Mouse (Mus musculus): ENCODE results near the gene Ttc6.

Ttc6 gene

DNA sequence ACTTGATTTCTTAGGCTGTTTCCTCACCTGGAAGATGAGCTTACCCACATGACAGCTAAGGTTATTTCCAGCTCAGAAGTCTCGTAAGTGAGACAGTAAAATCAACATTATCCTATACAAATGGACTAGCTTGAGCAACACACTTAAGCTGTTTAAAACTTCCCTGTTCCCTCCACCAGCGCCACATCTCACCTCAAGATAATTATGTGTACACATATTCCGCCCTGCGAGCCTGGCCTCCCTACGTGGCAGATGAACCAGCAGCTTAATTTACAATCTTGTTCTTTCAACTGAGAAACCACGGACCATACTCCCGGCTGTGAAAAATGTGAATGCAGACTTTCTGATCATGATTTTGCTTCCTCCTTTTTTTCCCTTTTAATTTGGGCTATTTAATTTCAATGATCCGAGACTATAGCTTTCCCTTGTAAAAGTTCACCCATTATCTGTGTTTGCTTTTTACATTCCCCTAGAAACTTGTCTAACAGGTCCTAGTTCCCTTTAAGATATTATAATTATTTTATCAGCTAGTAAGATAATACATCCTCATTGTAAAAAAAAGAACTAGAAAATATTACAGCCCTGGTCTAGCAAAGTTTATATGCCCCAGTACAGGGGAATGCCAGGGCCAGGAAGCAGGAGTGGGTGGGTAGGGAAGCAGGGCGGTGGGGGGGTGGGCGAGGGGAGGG is 99.2 kb downstream of the Ttc6 start:
- DNase-seq (ENCODE audit: low read depth, low spot score), result no peak

DNA sequence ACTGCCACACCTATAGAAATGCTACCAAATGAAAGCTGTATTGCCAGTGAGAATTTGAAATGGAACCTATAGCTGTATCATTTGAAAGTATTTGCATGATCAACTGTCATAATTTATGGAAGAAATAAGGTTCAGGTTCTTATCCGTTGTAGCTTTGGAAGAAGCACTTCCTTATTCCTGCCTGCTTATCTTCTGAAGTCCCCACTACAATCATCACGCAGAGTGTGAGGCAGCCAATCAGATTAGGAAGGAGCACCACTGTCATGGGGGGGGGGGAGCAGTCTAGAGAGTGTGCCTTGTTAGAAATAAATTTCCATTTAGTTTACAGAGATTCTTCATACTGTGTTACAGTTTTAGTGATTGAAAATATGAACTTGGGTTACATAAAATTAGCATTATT is 108.5 kb downstream of the Ttc6 start:
- no peak for DNase-seq (ENCODE audit: low read depth, low spot score)

DNA sequence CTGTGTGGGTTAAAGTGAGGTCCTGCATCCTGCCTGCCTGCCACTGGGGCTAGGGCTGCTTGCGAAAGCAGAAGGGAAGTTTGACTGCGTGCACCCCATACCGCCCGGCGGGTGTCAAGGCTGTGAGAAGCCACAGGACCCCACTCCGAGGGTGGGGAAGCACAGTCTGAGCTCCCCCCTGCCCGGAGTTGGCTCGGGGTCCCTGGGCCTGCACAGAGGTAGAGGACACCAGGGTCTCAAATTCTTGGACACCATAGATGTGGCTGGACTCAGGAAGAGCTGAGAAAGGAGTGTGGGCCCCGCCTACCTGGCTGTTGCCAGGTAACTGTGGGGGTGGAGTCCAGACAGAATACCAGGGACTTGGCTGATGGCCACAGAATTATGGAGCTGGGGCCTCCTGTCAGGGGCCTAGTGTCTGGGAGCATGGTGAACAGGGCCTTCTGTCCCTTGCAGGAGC is 121.1 kb downstream of the Ttc6 start:
- no peak for DNase-seq (ENCODE audit: low read depth, low spot score)

DNA sequence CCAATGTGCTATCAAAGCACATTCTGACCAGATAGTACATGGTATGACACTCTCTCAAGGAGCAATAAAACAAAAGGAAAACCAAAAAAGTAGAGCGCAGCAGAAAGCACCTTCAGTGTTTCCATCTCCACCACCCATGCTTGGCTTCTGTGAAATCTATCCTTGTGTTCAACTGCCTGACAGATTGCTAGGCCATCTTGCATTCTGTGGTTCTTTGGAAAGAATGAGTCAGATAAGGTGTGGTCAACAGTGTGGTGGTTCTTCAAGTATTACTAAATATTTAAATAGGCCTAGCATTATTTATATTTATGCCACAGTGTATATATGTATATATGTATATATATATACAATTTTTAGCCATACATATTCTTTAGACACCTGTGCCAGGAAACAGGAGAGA is 146.1 kb downstream of the Ttc6 start:
- DNase-seq (ENCODE audit: low read depth, low spot score), result peak; percentile 7

DNA sequence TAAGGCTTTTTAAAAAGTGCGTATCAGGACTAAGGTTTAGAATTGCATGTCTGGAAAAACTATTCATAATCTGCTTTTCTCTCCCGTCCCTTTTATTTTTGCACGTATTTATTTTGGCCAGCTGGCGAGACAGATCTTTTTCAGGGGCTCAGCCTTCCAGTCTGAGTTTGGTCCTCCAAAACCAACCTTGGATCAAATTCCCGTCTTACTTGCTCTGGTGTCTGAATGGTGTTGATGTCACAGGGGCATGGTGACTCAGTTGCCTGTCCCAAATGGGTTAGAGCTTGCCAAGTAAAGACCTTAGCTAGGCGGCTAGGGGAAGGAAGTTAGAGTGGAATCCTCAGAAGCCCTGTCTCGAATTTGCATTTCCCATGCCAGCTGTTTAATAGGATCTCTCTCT is 200.8 kb downstream of the Ttc6 start:
- no peak for DNase-seq (ENCODE audit: low read depth, low spot score)

DNA sequence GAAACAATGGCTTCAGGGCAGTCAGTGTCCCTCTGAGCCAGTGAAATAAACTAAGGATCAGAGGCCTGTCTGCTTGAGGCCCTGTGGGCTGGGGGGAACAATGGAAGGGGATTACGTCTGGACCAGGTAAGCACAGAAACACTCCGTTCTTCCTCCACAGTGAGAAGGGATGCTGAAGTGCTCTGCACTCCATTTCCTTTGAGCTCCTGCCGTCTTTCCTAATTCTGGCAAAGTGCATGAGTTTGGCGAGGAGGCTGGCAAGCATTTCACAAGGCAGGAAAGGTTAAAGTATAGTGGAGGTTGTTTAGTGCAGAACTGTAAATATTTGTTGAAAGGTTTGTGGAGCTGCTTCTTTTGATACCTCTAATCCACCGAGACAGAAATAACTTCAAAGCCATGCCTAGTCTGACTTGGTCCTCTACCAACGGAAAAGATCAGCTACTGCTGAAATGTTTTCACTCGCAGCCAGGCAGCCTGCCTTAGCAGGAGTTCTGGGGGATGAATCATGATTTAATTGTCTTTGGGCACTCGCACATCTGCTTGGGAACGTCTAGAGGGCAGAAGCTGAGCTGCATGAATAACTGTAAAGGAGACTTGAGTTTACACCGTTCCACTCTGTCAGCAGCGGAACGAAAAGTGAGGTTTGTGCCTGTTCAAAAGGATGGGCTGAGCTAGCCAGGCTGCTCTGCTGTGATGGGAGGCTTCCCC is 212.5 kb downstream of the Ttc6 start:
- DNase-seq (ENCODE audit: low read depth, low spot score), result peak; percentile 71

DNA sequence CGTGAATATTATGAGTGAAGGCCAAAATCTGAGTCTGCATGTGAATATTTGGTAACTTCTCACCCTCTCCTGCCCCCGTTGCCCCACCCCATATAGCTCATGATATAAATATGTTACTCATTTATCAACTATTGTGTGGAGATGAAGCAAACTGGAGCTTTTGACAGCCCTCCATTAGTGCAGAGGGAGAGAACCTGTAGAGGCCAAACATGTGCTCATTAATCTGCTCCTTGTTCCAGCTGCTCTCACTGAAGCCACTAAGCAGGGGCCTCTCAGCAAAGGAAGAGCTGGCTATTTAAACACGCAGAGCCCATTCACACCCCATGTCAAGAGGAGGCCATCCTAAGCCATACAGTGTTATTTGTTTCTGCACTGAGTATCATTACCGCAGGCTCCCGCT is 218.0 kb downstream of the Ttc6 start:
- DNase-seq (ENCODE audit: low read depth, low spot score), result no peak

DNA sequence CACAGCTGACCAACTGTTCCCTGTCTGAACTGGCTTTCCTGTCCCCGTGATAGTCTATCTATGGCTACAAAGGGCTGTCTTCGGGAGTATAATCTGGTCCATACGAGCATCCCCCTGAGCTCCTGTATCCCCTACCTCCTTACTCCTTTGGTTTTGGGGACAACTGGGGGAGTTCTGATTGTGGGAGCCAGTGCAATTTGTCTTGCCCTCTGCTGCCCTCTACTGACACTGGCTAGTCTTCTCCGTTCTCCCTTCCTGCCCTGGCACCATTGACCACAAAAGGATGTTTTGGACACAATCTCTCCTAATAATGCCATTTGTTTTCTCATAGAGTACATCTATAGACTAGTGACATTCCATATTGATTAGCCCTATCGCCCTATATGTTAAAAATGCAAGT is 223.6 kb downstream of the Ttc6 start:
- DNase-seq (ENCODE audit: low read depth, low spot score), result peak; percentile 42

Measured in brain, adult 2 months (tissue).